Mouse (Mus musculus): Measurements from ENCODE around the gene Evi5.

DNA sequence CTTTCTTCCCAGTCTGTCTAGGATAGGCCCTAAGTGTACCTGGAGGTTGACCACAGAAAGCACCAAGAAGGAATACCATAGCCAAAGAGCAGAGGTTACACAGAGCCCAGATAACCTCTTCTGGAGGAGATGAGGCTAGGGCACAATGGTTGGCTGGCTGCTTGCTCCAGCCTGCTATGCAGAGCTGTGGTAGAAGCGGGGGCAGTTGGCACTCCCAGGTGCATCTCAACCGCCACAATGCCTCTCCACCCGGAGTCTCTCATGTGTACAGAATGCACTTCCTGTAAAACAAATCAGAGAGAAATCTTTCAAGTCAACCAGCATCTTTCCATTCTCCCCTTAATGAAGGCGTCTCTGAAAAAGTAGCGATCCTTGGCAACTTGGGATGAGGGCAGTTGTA is 135.9 kb downstream of the Evi5 start:
- no peak for TF ChIP-seq EP300 (IDR thresholded peaks at IDR 0.05)
- TF ChIP-seq CTCF (IDR thresholded peaks at IDR 0.05), result no peak

Data from lung, postnatal 0 days (tissue).